Mouse (Mus musculus): ENCODE measurements around the gene Klhl15.

Klhl15 gene

GRCm38 (mm10) chrX:94234532-94235189 is at the start of gene Klhl15:
Klhl15 (plus strand) TSS chrX:94234599.
- DNase-seq (ENCODE audit: low spot score) = peak; percentile 75

- DNase-seq (ENCODE audit: low spot score) = no peak
These were observed 49.2 kb upstream of the Klhl15 start for GRCm38 (mm10) chrX:94185156-94185555.

- peak; percentile 54 for DNase-seq (ENCODE audit: low spot score)
These were observed 40.5 kb upstream of the Klhl15 start for GRCm38 (mm10) chrX:94193901-94194300.

GRCm38 (mm10) chrX:94197789-94198188 is 36.6 kb upstream of the Klhl15 start:
- DNase-seq (ENCODE audit: low spot score) = peak; percentile 53

- DNase-seq (ENCODE audit: low spot score) = no peak
These were observed 22.2 kb upstream of the Klhl15 start for GRCm38 (mm10) chrX:94212264-94212596.

GRCm38 (mm10) chrX:94212597-94213321 is 21.6 kb upstream of the Klhl15 start, which contains the start of gene Eif2s3x:
Eif2s3x (minus strand) TSS chrX:94212862.
- DNase-seq (ENCODE audit: low spot score) = peak; percentile 85

GRCm38 (mm10) chrX:94213384-94213783 is 21.0 kb upstream of the Klhl15 start:
- no peak for DNase-seq (ENCODE audit: low spot score)

GRCm38 (mm10) chrX:94233432-94233831 is 967 bp upstream of the Klhl15 start:
- DNase-seq (ENCODE audit: low spot score) = no peak

GRCm38 (mm10) chrX:94233936-94234531 is 365 bp upstream of the Klhl15 start:
- peak; percentile 49 for DNase-seq (ENCODE audit: low spot score)

- no peak for DNase-seq (ENCODE audit: low spot score)
These were observed 774 bp downstream of the Klhl15 start for GRCm38 (mm10) chrX:94235190-94235555.

- no peak for DNase-seq (ENCODE audit: low spot score)
These were observed 1.2 kb downstream of the Klhl15 start for GRCm38 (mm10) chrX:94235601-94236000.

- DNase-seq (ENCODE audit: low spot score) = peak; percentile 56
These were observed 54.5 kb downstream of the Klhl15 start for GRCm38 (mm10) chrX:94288923-94289322.

- no peak for DNase-seq (ENCODE audit: low spot score)
These were observed 68.5 kb downstream of the Klhl15 start for GRCm38 (mm10) chrX:94302928-94303327.

- no peak for DNase-seq (ENCODE audit: low spot score)
These were observed 86.9 kb downstream of the Klhl15 start for GRCm38 (mm10) chrX:94321036-94321902.
